Mouse (Mus musculus): ENCODE data around the gene Prrg4. TPM values are rescaled to one million over a fixed set of nuclear protein-coding genes. Genes with fewer than 3 reads are reported as not detected.

Prrg4 gene
- total and polyA plus RNA-seq, 2 experiments from 2014 or later = 1.5 to 5.9 TPM

GRCm38 (mm10) chr2:104848235-104849161 is 1.2 kb downstream of the Prrg4 start:
- DNase-seq (ENCODE audit: low spot score) = no peak
- 38% methylated on average over 16 of the region's 16 CpGs for WGBS

GRCm38 (mm10) chr2:104847645-104848044 is 2.0 kb downstream of the Prrg4 start:
- Histone ChIP-seq H3K4me3 (ENCODE audit: low read depth, low read length) (no peak overlapping the region), H3K9ac (replicated peaks; ENCODE audit: low read depth, low read length) (no peak overlapping the region), H3K27ac (ENCODE audit: low read depth) (no peak overlapping the region), H3K27me3 (ENCODE audit: control insufficient read depth, insufficient read depth, low read length) (peaks cover 8% of the 10 kb centered on the region; the same call in 1 of the 2 replicates), H3K4me2 (ENCODE audit: low read depth, low read length) (no peak overlapping the region), H3K9me3 (replicated peaks; ENCODE audit: control insufficient read depth, low read length) (no peaks in the 10 kb centered on the region), H3K36me3 (replicated peaks; ENCODE audit: control insufficient read depth, insufficient read depth, low read length) (no peaks in the 10 kb centered on the region), H3K4me1 (ENCODE audit: control insufficient read depth, insufficient read depth) (0 out of 2 replicates have a peak, but pooled peaks cover 5% of the 10 kb centered on the region)
- ATAC-seq (ENCODE audit: insufficient read depth, low read depth) (peak; percentile 19; the same call in 1 of the 2 replicates), DNase-seq (ENCODE audit: low spot score) (peak; percentile 78)
- 42% methylated on average over 2 of the region's 2 CpGs for WGBS
- TF ChIP-seq EP300 (IDR thresholded peaks at IDR 0.05; ENCODE audit: low read depth) = no peak
- peak; percentile 41 for TF ChIP-seq CTCF (IDR thresholded peaks at IDR 0.05; ENCODE audit: low read depth)

More at GRCm38 (mm10) chr2:104848235-104849161, 1.2 kb downstream of the Prrg4 start:
- Histone ChIP-seq H3K4me2 (ENCODE audit: low read depth, low read length) (peak overlapping the region; percentile 76), H3K9me3 (replicated peaks; ENCODE audit: control insufficient read depth, low read length) (no peaks in the 10 kb centered on the region), H3K9ac (replicated peaks; ENCODE audit: low read depth, low read length) (0 out of 2 replicates have a peak overlapping the region, but pooled peaks have one; percentile 44), H3K27ac (ENCODE audit: low read depth) (no peak overlapping the region), H3K4me1 (ENCODE audit: control insufficient read depth, insufficient read depth) (0 out of 2 replicates have a peak, but pooled peaks cover 5% of the 10 kb centered on the region), H3K36me3 (replicated peaks; ENCODE audit: control insufficient read depth, insufficient read depth, low read length) (no peaks in the 10 kb centered on the region), H3K27me3 (ENCODE audit: control insufficient read depth, insufficient read depth, low read length) (peaks cover 10% of the 10 kb centered on the region; the same call in 1 of the 2 replicates), H3K4me3 (ENCODE audit: low read depth, low read length) (peak overlapping the region; percentile 52)
- TF ChIP-seq CTCF (IDR thresholded peaks at IDR 0.05; ENCODE audit: low read depth) (no peak), EP300 (IDR thresholded peaks at IDR 0.05; ENCODE audit: low read depth) (no peak)
- ATAC-seq (ENCODE audit: insufficient read depth, low read depth) = no peak

- Histone ChIP-seq H3K36me3 (replicated peaks; ENCODE audit: control insufficient read depth, insufficient read depth, low read length) (no peaks in the 10 kb centered on the region), H3K4me1 (ENCODE audit: control insufficient read depth, insufficient read depth) (0 out of 2 replicates have a peak, but pooled peaks cover 5% of the 10 kb centered on the region), H3K9me3 (replicated peaks; ENCODE audit: control insufficient read depth, low read length) (no peaks in the 10 kb centered on the region), H3K9ac (replicated peaks; ENCODE audit: low read depth, low read length) (no peak overlapping the region), H3K27me3 (ENCODE audit: control insufficient read depth, insufficient read depth, low read length) (peaks cover 8% of the 10 kb centered on the region; the same call in 1 of the 2 replicates), H3K4me3 (ENCODE audit: low read depth, low read length) (no peak overlapping the region), H3K4me2 (ENCODE audit: low read depth, low read length) (no peak overlapping the region), H3K27ac (ENCODE audit: low read depth) (no peak overlapping the region)
- no peak for TF ChIP-seq CTCF (IDR thresholded peaks at IDR 0.05; ENCODE audit: low read depth)
- no peak for TF ChIP-seq EP300 (IDR thresholded peaks at IDR 0.05; ENCODE audit: low read depth)
- DNase-seq (ENCODE audit: low spot score) (no peak), ATAC-seq (ENCODE audit: insufficient read depth, low read depth) (no peak)
- WGBS = 38% methylated on average over 4 of the region's 4 CpGs
These were observed 2.9 kb downstream of the Prrg4 start for GRCm38 (mm10) chr2:104846638-104847414.

- no peak for TF ChIP-seq CTCF (IDR thresholded peaks at IDR 0.05; ENCODE audit: low read depth)
- no peak for TF ChIP-seq EP300 (IDR thresholded peaks at IDR 0.05; ENCODE audit: low read depth)
- ATAC-seq (ENCODE audit: insufficient read depth, low read depth) = no peak
- no peak for DNase-seq (ENCODE audit: low spot score)
- H3K27ac ChIP-seq (ENCODE audit: low read depth) = no peak overlapping the region
- no peaks in the 10 kb centered on the region for H3K36me3 ChIP-seq (replicated peaks; ENCODE audit: control insufficient read depth, insufficient read depth, low read length)
- no peak overlapping the region for H3K4me3 ChIP-seq (ENCODE audit: low read depth, low read length)
- H3K9ac ChIP-seq (replicated peaks; ENCODE audit: low read depth, low read length) = no peak overlapping the region
- H3K4me2 ChIP-seq (ENCODE audit: low read depth, low read length) = no peak overlapping the region
- H3K9me3 ChIP-seq (replicated peaks; ENCODE audit: control insufficient read depth, low read length) = no peaks in the 10 kb centered on the region
- no peaks in the 10 kb centered on the region for H3K4me1 ChIP-seq (ENCODE audit: control insufficient read depth, insufficient read depth)
- H3K27me3 ChIP-seq (ENCODE audit: control insufficient read depth, insufficient read depth, low read length) = no peaks in the 10 kb centered on the region
These were observed 7.1 kb downstream of the Prrg4 start for GRCm38 (mm10) chr2:104842559-104842958.

GRCm38 (mm10) chr2:104841736-104842135 is 7.9 kb downstream of the Prrg4 start:
- Histone ChIP-seq H3K9ac (replicated peaks; ENCODE audit: low read depth, low read length) (no peak overlapping the region), H3K4me2 (ENCODE audit: low read depth, low read length) (no peak overlapping the region), H3K4me1 (ENCODE audit: control insufficient read depth, insufficient read depth) (no peaks in the 10 kb centered on the region), H3K4me3 (ENCODE audit: low read depth, low read length) (no peak overlapping the region), H3K9me3 (replicated peaks; ENCODE audit: control insufficient read depth, low read length) (no peaks in the 10 kb centered on the region), H3K36me3 (replicated peaks; ENCODE audit: control insufficient read depth, insufficient read depth, low read length) (no peaks in the 10 kb centered on the region), H3K27ac (ENCODE audit: low read depth) (no peak overlapping the region), H3K27me3 (ENCODE audit: control insufficient read depth, insufficient read depth, low read length) (no peaks in the 10 kb centered on the region)
- DNase-seq (ENCODE audit: low spot score) (no peak), ATAC-seq (ENCODE audit: insufficient read depth, low read depth) (no peak)
- 80% methylated on average over 7 of the region's 7 CpGs for WGBS
- TF ChIP-seq EP300 (IDR thresholded peaks at IDR 0.05; ENCODE audit: low read depth) = no peak
- no peak for TF ChIP-seq CTCF (IDR thresholded peaks at IDR 0.05; ENCODE audit: low read depth)

Data from heart, postnatal 0 days (tissue).